Mouse (Mus musculus): ENCODE data around the gene Rab25. TPM values are rescaled to one million over a fixed set of nuclear protein-coding genes. Genes with fewer than 3 reads are reported as not detected.
"Not testable (repeated sequence)": the region's sequence is repeated elsewhere in the genome, so short reads cannot be mapped to it uniquely, and the experiment has no call there.

The Rab25 gene
- polyA plus RNA-seq, 1 experiment from 2014 or later = 144 TPM

- H3K27me3 ChIP-seq (ENCODE audit: control insufficient read depth, insufficient read depth, low read length) = no peaks in the 10 kb centered on the region
- no peak for ATAC-seq (ENCODE audit: insufficient read depth, low FRiP score)
- 84% methylated on average over 6 of the region's 6 CpGs for WGBS
- no peak overlapping the region for H3K4me2 ChIP-seq (ENCODE audit: low read depth, low read length)
- H3K36me3 ChIP-seq (ENCODE audit: control insufficient read depth, insufficient read depth, low read length) = peaks cover 20% of the 10 kb centered on the region; the same call in 1 of the 2 replicates
- no peak overlapping the region for H3K9ac ChIP-seq (ENCODE audit: low read length)
- H3K4me3 ChIP-seq (replicated peaks; ENCODE audit: low read length) = no peak overlapping the region
- no peaks in the 10 kb centered on the region for H3K9me3 ChIP-seq (replicated peaks; ENCODE audit: control insufficient read depth, low read length)
- no peak overlapping the region for H3K27ac ChIP-seq (ENCODE audit: low read length)
- H3K4me1 ChIP-seq (ENCODE audit: control insufficient read depth, insufficient read depth, low read length) = peaks cover 4% of the 10 kb centered on the region
Observed at GRCm38 (mm10) chr3:88585769-88586168, 37.7 kb upstream of the Rab25 start.

GRCm38 (mm10) chr3:88579454-88580117 is 31.5 kb upstream of the Rab25 start:
- Histone ChIP-seq H3K9me3 (replicated peaks; ENCODE audit: control insufficient read depth, low read length) (no peaks in the 10 kb centered on the region), H3K4me3 (replicated peaks; ENCODE audit: low read length) (peak overlapping the region; percentile 99), H3K9ac (ENCODE audit: low read length) (peak overlapping the region; percentile 98), H3K27me3 (ENCODE audit: control insufficient read depth, insufficient read depth, low read length) (no peaks in the 10 kb centered on the region), H3K36me3 (ENCODE audit: control insufficient read depth, insufficient read depth, low read length) (peaks cover 11% of the 10 kb centered on the region; the same call in 1 of the 2 replicates), H3K4me2 (ENCODE audit: low read depth, low read length) (peak overlapping the region; percentile 90), H3K4me1 (ENCODE audit: control insufficient read depth, insufficient read depth, low read length) (peaks cover 16% of the 10 kb centered on the region), H3K27ac (ENCODE audit: low read length) (peak overlapping the region; percentile 68)
- under 1% methylated on average over 34 of the region's 34 CpGs for WGBS
- peak; percentile 89 for ATAC-seq (ENCODE audit: insufficient read depth, low FRiP score)

- 43% methylated on average over 8 of the region's 8 CpGs for WGBS
- Histone ChIP-seq H3K9me3 (replicated peaks; ENCODE audit: control insufficient read depth, low read length) (no peaks in the 10 kb centered on the region), H3K4me3 (replicated peaks; ENCODE audit: low read length) (peak overlapping the region; percentile 99), H3K4me1 (ENCODE audit: control insufficient read depth, insufficient read depth, low read length) (peaks cover 16% of the 10 kb centered on the region), H3K4me2 (ENCODE audit: low read depth, low read length) (peak overlapping the region; percentile 44), H3K27me3 (ENCODE audit: control insufficient read depth, insufficient read depth, low read length) (no peaks in the 10 kb centered on the region), H3K36me3 (ENCODE audit: control insufficient read depth, insufficient read depth, low read length) (peaks cover 10% of the 10 kb centered on the region; the same call in 1 of the 2 replicates), H3K27ac (ENCODE audit: low read length) (no peak overlapping the region), H3K9ac (ENCODE audit: low read length) (peak overlapping the region; percentile 98)
- 0 out of 2 replicates have a peak, but pooled peaks have one; percentile 15 for ATAC-seq (ENCODE audit: insufficient read depth, low FRiP score)
Observed at GRCm38 (mm10) chr3:88578498-88579424, 30.7 kb upstream of the Rab25 start.

- peaks cover 16% of the 10 kb centered on the region for H3K4me1 ChIP-seq (ENCODE audit: control insufficient read depth, insufficient read depth, low read length)
- H3K9me3 ChIP-seq (replicated peaks; ENCODE audit: control insufficient read depth, low read length); ATAC-seq (ENCODE audit: insufficient read depth, low FRiP score); H3K27ac ChIP-seq (ENCODE audit: low read length); H3K4me2 ChIP-seq (ENCODE audit: low read depth, low read length); H3K4me3 ChIP-seq (replicated peaks; ENCODE audit: low read length); H3K9ac ChIP-seq (ENCODE audit: low read length); H3K36me3 ChIP-seq (ENCODE audit: control insufficient read depth, insufficient read depth, low read length); H3K27me3 ChIP-seq (ENCODE audit: control insufficient read depth, insufficient read depth, low read length): not testable (repeated sequence)
- 81% methylated on average over 5 of the region's 5 CpGs for WGBS
Observed at GRCm38 (mm10) chr3:88577846-88578245, 29.7 kb upstream of the Rab25 start.

- H3K4me2 ChIP-seq (ENCODE audit: low read depth, low read length) = no peak within 1 kb of the TSS
- WGBS = 87% methylated on average over 3 of the region's 3 CpGs
- no peak within 1 kb of the TSS for H3K9ac ChIP-seq (ENCODE audit: low read length)
- no peak within 1 kb of the TSS for H3K4me3 ChIP-seq (replicated peaks; ENCODE audit: low read length)
- no peaks in the 10 kb centered on the region for H3K9me3 ChIP-seq (replicated peaks; ENCODE audit: control insufficient read depth, low read length)
- ATAC-seq (ENCODE audit: insufficient read depth, low FRiP score) = no peak
- no peaks in the 10 kb centered on the region for H3K27me3 ChIP-seq (ENCODE audit: control insufficient read depth, insufficient read depth, low read length)
- peaks cover 10% of the 10 kb centered on the region for H3K4me1 ChIP-seq (ENCODE audit: control insufficient read depth, insufficient read depth, low read length)
- no peak within 1 kb of the TSS for H3K27ac ChIP-seq (ENCODE audit: low read length)
- no peaks in the 10 kb centered on the region for H3K36me3 ChIP-seq (ENCODE audit: control insufficient read depth, insufficient read depth, low read length)
Observed at GRCm38 (mm10) chr3:88575540-88575939, 27.4 kb upstream of the Rab25 start, which contains the start of gene Ssr2. Ssr2 (plus strand) TSS chr3:88575876.

- no peak overlapping the region for H3K9ac ChIP-seq (ENCODE audit: low read length)
- 0 out of 2 replicates have a peak, but pooled peaks cover under 1% of the 10 kb centered on the region for H3K4me1 ChIP-seq (ENCODE audit: control insufficient read depth, insufficient read depth, low read length)
- no peak overlapping the region for H3K4me2 ChIP-seq (ENCODE audit: low read depth, low read length)
- ATAC-seq (ENCODE audit: insufficient read depth, low FRiP score) = no peak
- no peak overlapping the region for H3K27ac ChIP-seq (ENCODE audit: low read length)
- no peaks in the 10 kb centered on the region for H3K27me3 ChIP-seq (ENCODE audit: control insufficient read depth, insufficient read depth, low read length)
- no peak overlapping the region for H3K4me3 ChIP-seq (replicated peaks; ENCODE audit: low read length)
- H3K36me3 ChIP-seq (ENCODE audit: control insufficient read depth, insufficient read depth, low read length) = peaks cover 5% of the 10 kb centered on the region; the same call in 1 of the 2 replicates
- WGBS = 83% methylated on average over 2 of the region's 2 CpGs
- H3K9me3 ChIP-seq (replicated peaks; ENCODE audit: control insufficient read depth, low read length) = no peaks in the 10 kb centered on the region
Observed at GRCm38 (mm10) chr3:88573810-88574209, 25.7 kb upstream of the Rab25 start.

- Histone ChIP-seq H3K36me3 (ENCODE audit: control insufficient read depth, insufficient read depth, low read length) (peaks cover 14% of the 10 kb centered on the region), H3K4me3 (replicated peaks; ENCODE audit: low read length) (no peak overlapping the region), H3K9me3 (replicated peaks; ENCODE audit: control insufficient read depth, low read length) (no peaks in the 10 kb centered on the region), H3K4me2 (ENCODE audit: low read depth, low read length) (no peak overlapping the region), H3K4me1 (ENCODE audit: control insufficient read depth, insufficient read depth, low read length) (no peaks in the 10 kb centered on the region), H3K27me3 (ENCODE audit: control insufficient read depth, insufficient read depth, low read length) (no peaks in the 10 kb centered on the region), H3K9ac (ENCODE audit: low read length) (no peak overlapping the region), H3K27ac (ENCODE audit: low read length) (no peak overlapping the region)
- no peak for ATAC-seq (ENCODE audit: insufficient read depth, low FRiP score)
- 62% methylated on average over 2 of the region's 2 CpGs for WGBS
Observed at GRCm38 (mm10) chr3:88572835-88573234, 24.7 kb upstream of the Rab25 start.

- WGBS = 89% methylated on average over 1 of the region's 1 CpGs
Observed at GRCm38 (mm10) chr3:88571856-88572255, 23.8 kb upstream of the Rab25 start.

GRCm38 (mm10) chr3:88570341-88570740 is 22.2 kb upstream of the Rab25 start:
- Histone ChIP-seq H3K4me3 (replicated peaks; ENCODE audit: low read length) (no peak overlapping the region), H3K4me2 (ENCODE audit: low read depth, low read length) (no peak overlapping the region), H3K36me3 (ENCODE audit: control insufficient read depth, insufficient read depth, low read length) (peaks cover 33% of the 10 kb centered on the region), H3K4me1 (ENCODE audit: control insufficient read depth, insufficient read depth, low read length) (no peaks in the 10 kb centered on the region), H3K27me3 (ENCODE audit: control insufficient read depth, insufficient read depth, low read length) (no peaks in the 10 kb centered on the region), H3K9ac (ENCODE audit: low read length) (no peak overlapping the region), H3K9me3 (replicated peaks; ENCODE audit: control insufficient read depth, low read length) (no peaks in the 10 kb centered on the region), H3K27ac (ENCODE audit: low read length) (no peak overlapping the region)
- no peak for ATAC-seq (ENCODE audit: insufficient read depth, low FRiP score)
- WGBS = 90% methylated on average over 10 of the region's 10 CpGs

More at GRCm38 (mm10) chr3:88571856-88572255, 23.8 kb upstream of the Rab25 start:
- no peak overlapping the region for H3K9ac ChIP-seq (ENCODE audit: low read length)
- no peaks in the 10 kb centered on the region for H3K9me3 ChIP-seq (replicated peaks; ENCODE audit: control insufficient read depth, low read length)
- ATAC-seq (ENCODE audit: insufficient read depth, low FRiP score) = no peak
- no peak overlapping the region for H3K4me3 ChIP-seq (replicated peaks; ENCODE audit: low read length)
- H3K27ac ChIP-seq (ENCODE audit: low read length) = no peak overlapping the region
- no peaks in the 10 kb centered on the region for H3K4me1 ChIP-seq (ENCODE audit: control insufficient read depth, insufficient read depth, low read length)
- no peaks in the 10 kb centered on the region for H3K27me3 ChIP-seq (ENCODE audit: control insufficient read depth, insufficient read depth, low read length)
- H3K4me2 ChIP-seq (ENCODE audit: low read depth, low read length) = no peak overlapping the region
- H3K36me3 ChIP-seq (ENCODE audit: control insufficient read depth, insufficient read depth, low read length) = peaks cover 21% of the 10 kb centered on the region
